Mouse (Mus musculus): ENCODE results near the gene Neurod4. TPM values are rescaled to one million over a fixed set of nuclear protein-coding genes. Genes with fewer than 3 reads are reported as not detected.

Neurod4 gene
- polyA plus RNA-seq, 1 experiment: 0.04 TPM

GRCm38 (mm10) chr10:130238318-130239209, 41.5 kb downstream of the Neurod4 start:
- no peak for TF ChIP-seq POLR2A (IDR thresholded peaks at IDR 0.05; ENCODE audit: low read depth, low read length)
- TF ChIP-seq CTCF (IDR thresholded peaks at IDR 0.05; ENCODE audit: extremely low read depth, insufficient read depth, insufficient read length, insufficient replicate concordance): no peak
- WGBS: 71% methylated on average over 2 of the region's 2 CpGs

GRCm38 (mm10) chr10:130234576-130234975, 45.5 kb downstream of the Neurod4 start:
- DNase-seq (ENCODE audit: low read depth in 1 of 2, low spot score in 2 of 2): no peak
- Histone ChIP-seq H3K4me3 (ENCODE audit: extremely low read depth, insufficient read depth, insufficient read length) (no peak overlapping the region), H3K27me3 (ENCODE audit: control insufficient read depth, insufficient read depth, low read length) (no peaks in the 10 kb centered on the region), H3K4me1 (ENCODE audit: control insufficient read depth, insufficient read depth, insufficient read length) (no peaks in the 10 kb centered on the region), H3K36me3 (ENCODE audit: control insufficient read depth, insufficient read depth, low read length) (no peaks in the 10 kb centered on the region), H3K27ac (ENCODE audit: insufficient read depth, low read length) (no peak overlapping the region)
- 48% methylated on average over 1 of the region's 1 CpGs for whole genome bisulfite sequencing
- no peak for TF ChIP-seq CTCF (IDR thresholded peaks at IDR 0.05; ENCODE audit: extremely low read depth, insufficient read depth, insufficient read length, insufficient replicate concordance)
- no peak for TF ChIP-seq POLR2A (IDR thresholded peaks at IDR 0.05; ENCODE audit: low read depth, low read length)

More at GRCm38 (mm10) chr10:130238318-130239209, 41.5 kb downstream of the Neurod4 start:
- no peaks in the 10 kb centered on the region for H3K27me3 ChIP-seq (ENCODE audit: control insufficient read depth, insufficient read depth, low read length)
- no peak overlapping the region for H3K4me3 ChIP-seq (ENCODE audit: extremely low read depth, insufficient read depth, insufficient read length)
- H3K27ac ChIP-seq (ENCODE audit: insufficient read depth, low read length): no peak overlapping the region
- no peaks in the 10 kb centered on the region for H3K36me3 ChIP-seq (ENCODE audit: control insufficient read depth, insufficient read depth, low read length)
- no peak for DNase-seq (ENCODE audit: low read depth in 1 of 2, low spot score in 2 of 2)
- no peaks in the 10 kb centered on the region for H3K4me1 ChIP-seq (ENCODE audit: control insufficient read depth, insufficient read depth, insufficient read length)

GRCm38 (mm10) chr10:130232117-130232516, 47.9 kb downstream of the Neurod4 start:
- Histone ChIP-seq H3K4me3 (ENCODE audit: extremely low read depth, insufficient read depth, insufficient read length) (no peak overlapping the region), H3K4me1 (ENCODE audit: control insufficient read depth, insufficient read depth, insufficient read length) (no peaks in the 10 kb centered on the region), H3K27ac (ENCODE audit: insufficient read depth, low read length) (no peak overlapping the region), H3K27me3 (ENCODE audit: control insufficient read depth, insufficient read depth, low read length) (no peaks in the 10 kb centered on the region), H3K36me3 (ENCODE audit: control insufficient read depth, insufficient read depth, low read length) (no peaks in the 10 kb centered on the region)
- WGBS: 67% methylated on average over 1 of the region's 1 CpGs
- no peak for DNase-seq (ENCODE audit: low read depth in 1 of 2, low spot score in 2 of 2)
- no peak for TF ChIP-seq POLR2A (IDR thresholded peaks at IDR 0.05; ENCODE audit: low read depth, low read length)
- TF ChIP-seq CTCF (IDR thresholded peaks at IDR 0.05; ENCODE audit: extremely low read depth, insufficient read depth, insufficient read length, insufficient replicate concordance): no peak

- Histone ChIP-seq H3K27ac (ENCODE audit: insufficient read depth, low read length) (no peak overlapping the region), H3K4me1 (ENCODE audit: control insufficient read depth, insufficient read depth, insufficient read length) (no peaks in the 10 kb centered on the region), H3K27me3 (ENCODE audit: control insufficient read depth, insufficient read depth, low read length) (no peaks in the 10 kb centered on the region), H3K36me3 (ENCODE audit: control insufficient read depth, insufficient read depth, low read length) (no peaks in the 10 kb centered on the region), H3K4me3 (ENCODE audit: extremely low read depth, insufficient read depth, insufficient read length) (no peak overlapping the region)
- TF ChIP-seq CTCF (IDR thresholded peaks at IDR 0.05; ENCODE audit: extremely low read depth, insufficient read depth, insufficient read length, insufficient replicate concordance): no peak
- no peak for TF ChIP-seq POLR2A (IDR thresholded peaks at IDR 0.05; ENCODE audit: low read depth, low read length)
- no peak for DNase-seq (ENCODE audit: low read depth in 1 of 2, low spot score in 2 of 2)
- 82% methylated on average over 5 of the region's 5 CpGs for WGBS
Observed at GRCm38 (mm10) chr10:130229584-130229983, 50.5 kb downstream of the Neurod4 start.

GRCm38 (mm10) chr10:130228246-130228645, 51.8 kb downstream of the Neurod4 start:
- Histone ChIP-seq H3K4me3 (ENCODE audit: extremely low read depth, insufficient read depth, insufficient read length) (no peak overlapping the region), H3K4me1 (ENCODE audit: control insufficient read depth, insufficient read depth, insufficient read length) (no peaks in the 10 kb centered on the region), H3K36me3 (ENCODE audit: control insufficient read depth, insufficient read depth, low read length) (no peaks in the 10 kb centered on the region), H3K27me3 (ENCODE audit: control insufficient read depth, insufficient read depth, low read length) (no peaks in the 10 kb centered on the region), H3K27ac (ENCODE audit: insufficient read depth, low read length) (no peak overlapping the region)
- peak; percentile 67; the same call in 1 of the 2 replicates for TF ChIP-seq CTCF (IDR thresholded peaks at IDR 0.05; ENCODE audit: extremely low read depth, insufficient read depth, insufficient read length, insufficient replicate concordance)
- TF ChIP-seq POLR2A (IDR thresholded peaks at IDR 0.05; ENCODE audit: low read depth, low read length): no peak
- 0% methylated on average over 1 of the region's 1 CpGs for WGBS
- DNase-seq (ENCODE audit: low read depth in 1 of 2, low spot score in 2 of 2): peak; percentile 10 to 17

- 81% methylated on average over 3 of the region's 3 CpGs for WGBS
- Histone ChIP-seq H3K27ac (ENCODE audit: insufficient read depth, low read length) (no peak overlapping the region), H3K27me3 (ENCODE audit: control insufficient read depth, insufficient read depth, low read length) (no peaks in the 10 kb centered on the region), H3K4me1 (ENCODE audit: control insufficient read depth, insufficient read depth, insufficient read length) (no peaks in the 10 kb centered on the region), H3K36me3 (ENCODE audit: control insufficient read depth, insufficient read depth, low read length) (no peaks in the 10 kb centered on the region), H3K4me3 (ENCODE audit: extremely low read depth, insufficient read depth, insufficient read length) (no peak overlapping the region)
- TF ChIP-seq CTCF (IDR thresholded peaks at IDR 0.05; ENCODE audit: extremely low read depth, insufficient read depth, insufficient read length, insufficient replicate concordance) (no peak), POLR2A (IDR thresholded peaks at IDR 0.05; ENCODE audit: low read depth, low read length) (no peak)
- no peak for DNase-seq (ENCODE audit: low read depth in 1 of 2, low spot score in 2 of 2)
Observed at GRCm38 (mm10) chr10:130225034-130225433, 55.0 kb downstream of the Neurod4 start.

Other genes starting within 250 kb of the Neurod4 start
- not detected in 2 replicates for gene Olfr821, start 249.9 kb downstream of the Neurod4 start, polyA plus RNA-seq (2012; rRNA removed)
- gene Olfr822, start 209.0 kb downstream of the Neurod4 start, polyA plus RNA-seq (2012; rRNA removed): not detected in 2 replicates
- gene Olfr823, start 164.9 kb downstream of the Neurod4 start, polyA plus RNA-seq (2012; rRNA removed): not detected in 2 replicates
- gene Olfr824, start 150.2 kb downstream of the Neurod4 start, polyA plus RNA-seq (2012; rRNA removed): not detected in 2 replicates
- gene Olfr825, start 113.5 kb downstream of the Neurod4 start, polyA plus RNA-seq (2012; rRNA removed): not detected in 2 replicates
- gene Olfr826, start 96.1 kb downstream of the Neurod4 start, polyA plus RNA-seq (2012; rRNA removed): not detected in 2 replicates
- gene Olfr827, start 65.8 kb downstream of the Neurod4 start, polyA plus RNA-seq (2012; rRNA removed): not detected in 2 replicates
- 10.3 and 10.8 TPM in 2 replicates for gene Tespa1, start 42.6 kb upstream of the Neurod4 start, polyA plus RNA-seq (2012; rRNA removed)
- not detected in 2 replicates for gene Vmn2r84, start 114.1 kb upstream of the Neurod4 start, polyA plus RNA-seq (2012; rRNA removed)
- gene Vmn2r85, start 149.5 kb upstream of the Neurod4 start, polyA plus RNA-seq (2012; rRNA removed): not detected in 2 replicates
- not detected in 2 replicates for gene Vmn2r86, start 175.8 kb upstream of the Neurod4 start, polyA plus RNA-seq (2012; rRNA removed)
- not detected in 2 replicates for gene Vmn2r87, start 217.2 kb upstream of the Neurod4 start, polyA plus RNA-seq (2012; rRNA removed)